Mouse (Mus musculus): Measurements from ENCODE around the gene Acad11. TPM values are rescaled to one million over a fixed set of nuclear protein-coding genes. Genes with fewer than 3 reads are reported as not detected.

Acad11 gene
- polyA plus RNA-seq, 1 experiment from 2014 or later: 9.8 TPM

Other genes starting within 250 kb of the Acad11 start
- 9.1 and 9.3 TPM in 2 replicates for gene Nphp3, start 60.8 kb upstream of the Acad11 start, polyA plus RNA-seq (2015; fragmentation: Nextera tagmentation; extraction: Ambion mirVana)
- gene Gm28305, start 22.7 kb upstream of the Acad11 start, polyA plus RNA-seq (2015; fragmentation: Nextera tagmentation; extraction: Ambion mirVana): not detected in 2 replicates
- gene Uba5, start 243 bp upstream of the Acad11 start, polyA plus RNA-seq (2015; fragmentation: Nextera tagmentation; extraction: Ambion mirVana): 64.3 and 65.2 TPM in 2 replicates
- gene Ackr4, start 63.6 kb downstream of the Acad11 start, polyA plus RNA-seq (2015; fragmentation: Nextera tagmentation; extraction: Ambion mirVana): 0.86 and 2.0 TPM in 2 replicates
- gene Dnajc13, start 199.6 kb downstream of the Acad11 start, polyA plus RNA-seq (2015; fragmentation: Nextera tagmentation; extraction: Ambion mirVana): 19.7 and 23.3 TPM in 2 replicates

All from embryonic facial prominence, embryonic 13.5 days (tissue).